Mouse (Mus musculus): Measurements from ENCODE around the gene Gm4778. TPM values are rescaled to one million over a fixed set of nuclear protein-coding genes. Genes with fewer than 3 reads are reported as not detected.
A peak's percentile ranks its signal among the peaks of the same experiment; 100 is the strongest.
"Not testable (repeated sequence)": the region's sequence is repeated elsewhere in the genome, so short reads cannot be mapped to it uniquely, and the experiment has no call there.

Gene Gm4778
- not detected for total RNA-seq (2021)
- long read RNA-seq, experiment 1 = 0 reads
- long read RNA-seq, experiment 2 = 0 reads

DNA sequence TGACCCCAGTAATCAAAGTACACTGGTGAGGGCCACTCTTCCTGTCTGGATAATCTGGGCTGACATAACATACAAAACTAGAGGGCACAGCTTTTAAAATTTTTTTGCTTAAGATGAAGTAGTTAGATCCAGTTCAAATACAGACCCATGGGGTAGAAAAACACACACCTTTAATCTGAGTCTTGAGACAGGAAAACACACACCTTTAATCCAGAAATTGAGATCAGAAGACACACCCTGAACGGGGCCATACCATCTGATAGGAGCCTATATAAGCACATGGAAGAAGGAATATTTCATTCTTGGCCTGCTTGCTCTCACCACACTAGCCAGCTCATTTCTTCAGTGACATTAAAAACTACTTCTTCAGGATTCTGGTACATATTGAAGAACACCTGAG is at the start of gene Gm4778:
TSS of gene Gm4778 (plus strand) at position 301 of the 400 bp plus-strand sequence.
- intact Hi-C loops (cut with DNase I); DNase-seq: not testable (repeated sequence)

DNA sequence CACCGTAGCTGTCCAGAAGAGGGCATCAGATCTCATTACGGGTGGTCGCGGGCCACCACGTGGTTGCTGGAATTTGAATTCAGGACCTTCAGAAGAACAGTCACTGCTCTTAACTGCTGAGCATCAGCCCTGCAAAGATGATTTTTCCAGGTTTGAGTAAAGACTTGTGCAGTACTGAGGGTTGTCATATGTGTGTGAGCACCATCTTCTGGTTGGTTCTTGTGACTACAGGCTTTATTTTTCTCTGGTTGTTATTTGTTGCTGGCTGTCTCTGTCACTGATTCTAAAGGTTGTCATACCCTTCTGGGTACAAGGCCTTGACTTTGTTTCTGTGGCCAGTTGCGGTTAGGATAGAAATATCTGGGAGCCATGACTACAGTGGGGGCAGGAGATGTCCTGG is 3.2 kb upstream of the Gm4778 start:
- DNase-seq = no peak
- intact Hi-C loops (cut with DNase I) = no loop called here

DNA sequence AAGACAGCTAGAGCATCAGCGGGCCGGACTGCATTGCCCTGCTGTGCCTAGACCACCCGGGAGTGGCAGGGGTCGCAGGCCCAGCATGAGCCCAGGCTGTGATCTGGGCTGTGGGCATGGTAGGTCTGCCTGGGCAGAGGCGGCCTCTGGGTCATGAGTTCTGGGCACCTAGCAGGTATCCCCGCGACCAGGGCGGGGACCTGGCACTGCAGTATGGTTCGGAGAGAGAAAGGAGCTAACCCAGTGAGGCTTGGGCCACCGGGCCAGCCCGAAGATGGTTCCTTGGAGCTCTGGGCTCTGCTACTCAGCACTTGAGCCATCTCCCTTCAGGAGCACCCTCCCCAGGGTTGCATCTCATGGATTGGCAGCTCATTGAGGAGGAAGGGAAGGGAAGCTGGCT is 12.2 kb downstream of the Gm4778 start:
- DNase-seq = no peak
- intact Hi-C loops (cut with DNase I) = no loop called here

DNA sequence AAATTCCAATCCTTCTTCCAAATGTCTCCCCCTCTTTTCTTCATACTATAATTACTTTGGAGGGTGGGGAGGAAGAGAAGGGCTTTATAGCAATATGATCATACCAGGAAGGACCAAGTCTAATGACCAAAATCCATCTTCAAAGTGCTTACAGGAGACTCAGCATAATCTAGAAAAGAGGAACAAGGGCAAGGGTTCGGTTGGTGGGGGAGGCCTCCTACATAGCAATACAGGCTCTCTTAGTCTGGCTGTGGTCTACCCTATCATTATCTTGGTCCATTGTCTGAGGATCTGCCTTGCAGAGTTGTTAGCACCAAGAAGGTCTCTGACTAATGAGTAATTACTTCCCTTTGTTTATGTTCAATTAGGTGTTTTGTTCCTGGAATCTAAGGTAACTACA is 41.6 kb downstream of the Gm4778 start:
- DNase-seq = no peak
- intact Hi-C loops (cut with DNase I) = no loop called here

DNA sequence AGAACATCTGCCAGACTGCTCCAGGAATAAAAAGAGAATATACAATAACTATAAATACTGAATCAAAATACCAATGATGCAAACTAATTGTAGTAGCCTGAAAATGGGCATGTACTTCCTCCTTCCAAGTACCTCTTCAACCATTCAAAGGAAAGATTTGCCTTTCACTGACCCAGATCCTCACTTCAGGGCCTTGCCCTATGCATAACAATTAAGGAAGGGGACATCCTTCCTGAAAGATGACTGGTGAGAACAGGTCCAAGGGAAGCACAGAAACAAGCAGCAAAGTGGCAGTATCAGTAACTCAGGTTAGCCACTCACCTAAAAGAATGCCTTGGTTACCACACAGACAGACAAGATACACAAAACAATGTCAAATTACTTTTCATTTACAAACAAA is 43.1 kb downstream of the Gm4778 start:
- intact Hi-C loops (cut with DNase I) = no loop called here
- DNase-seq = no peak

DNA sequence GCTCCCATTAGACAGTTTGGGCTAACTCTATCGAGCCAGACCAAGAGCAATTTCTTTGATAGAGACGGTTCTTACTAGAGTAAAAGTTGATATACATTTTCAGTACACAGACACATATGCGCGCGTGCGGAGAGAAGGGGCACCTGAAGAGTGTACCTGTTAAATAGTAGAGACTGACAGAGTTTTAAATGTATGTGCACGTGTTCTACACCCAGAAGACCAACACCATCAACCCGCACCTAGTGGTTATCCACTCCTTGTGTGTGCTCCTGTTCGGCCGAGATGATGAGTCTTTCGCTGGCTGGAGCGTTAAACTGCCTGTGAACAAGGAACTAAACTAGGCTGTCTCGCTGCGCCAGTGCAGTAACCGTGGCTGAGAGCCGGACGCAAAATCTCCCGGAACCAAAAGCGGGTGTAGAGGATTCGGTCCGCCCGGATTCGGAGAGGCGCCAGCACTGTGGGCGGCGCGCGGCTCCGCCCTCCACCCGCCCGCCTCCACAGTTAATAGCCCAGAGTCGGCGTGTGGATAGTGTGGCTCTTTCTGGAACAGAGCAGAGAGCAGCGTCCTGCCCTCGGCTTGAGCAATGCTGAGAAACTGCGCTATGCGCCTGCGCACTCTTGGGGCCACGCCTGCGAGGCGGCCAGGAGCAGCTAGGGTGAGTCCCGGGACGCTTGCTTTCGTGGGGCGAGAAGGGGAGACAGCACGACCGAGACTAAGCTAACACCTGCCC is 46.0 kb downstream of the Gm4778 start, which contains the start of gene Them4:
TSS of gene Them4 (plus strand) at position 457 of the 731 bp plus-strand sequence.
- intact Hi-C loops (cut with DNase I) = loop anchor here (5.0 kb wide), 1 partner anchor 278 kb away; no protein-coding TSS in a partner anchor

DNA sequence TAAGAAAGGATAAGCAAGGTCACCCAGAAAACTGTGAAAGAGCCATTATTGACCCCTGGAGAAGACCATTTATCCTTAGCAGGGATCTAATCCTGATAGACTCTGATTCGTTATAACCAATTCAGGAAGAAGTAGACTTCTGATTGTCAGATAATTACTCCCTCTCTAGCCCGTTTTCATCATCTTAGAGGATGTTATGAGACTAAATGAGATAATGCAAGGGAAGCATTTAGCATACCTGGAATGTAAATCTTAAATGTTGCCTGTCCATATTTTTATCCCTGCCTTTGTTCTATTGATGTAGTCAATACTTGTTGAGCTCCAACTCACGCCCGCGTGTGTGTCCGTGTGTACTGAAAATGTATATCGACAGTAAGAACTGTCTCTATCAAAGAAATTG is 46.7 kb downstream of the Gm4778 start:
- no peak for DNase-seq
- intact Hi-C loops (cut with DNase I) = loop anchor here (5.0 kb wide), 1 partner anchor 277 kb away; no protein-coding TSS in a partner anchor

More for the DNA sequence above, 46.0 kb downstream of the Gm4778 start, which contains the start of gene Them4:
- DNase-seq = peak; percentile 95 to 96

DNA sequence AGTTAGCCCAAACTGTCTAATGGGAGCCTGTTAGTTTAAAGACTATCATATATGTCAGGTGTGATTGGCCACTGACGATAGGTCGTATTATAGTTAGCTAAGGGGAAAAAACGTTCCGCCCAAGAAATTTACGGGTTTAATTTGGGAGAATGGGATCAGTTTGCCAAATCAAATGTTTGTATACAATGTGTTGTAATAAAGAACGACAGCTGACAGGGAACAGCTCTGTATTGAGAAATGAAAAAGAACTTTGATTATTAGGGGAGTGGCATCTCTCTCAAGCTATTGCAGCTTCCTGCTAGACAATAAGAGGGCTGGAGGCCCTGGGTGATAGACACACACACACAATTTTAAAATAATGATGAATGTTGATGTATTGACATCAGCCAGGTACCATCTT is 47.1 kb downstream of the Gm4778 start:
- DNase-seq = no peak
- intact Hi-C loops (cut with DNase I) = loop anchor here (5.0 kb wide), 1 partner anchor 276 kb away; no protein-coding TSS in a partner anchor

DNA sequence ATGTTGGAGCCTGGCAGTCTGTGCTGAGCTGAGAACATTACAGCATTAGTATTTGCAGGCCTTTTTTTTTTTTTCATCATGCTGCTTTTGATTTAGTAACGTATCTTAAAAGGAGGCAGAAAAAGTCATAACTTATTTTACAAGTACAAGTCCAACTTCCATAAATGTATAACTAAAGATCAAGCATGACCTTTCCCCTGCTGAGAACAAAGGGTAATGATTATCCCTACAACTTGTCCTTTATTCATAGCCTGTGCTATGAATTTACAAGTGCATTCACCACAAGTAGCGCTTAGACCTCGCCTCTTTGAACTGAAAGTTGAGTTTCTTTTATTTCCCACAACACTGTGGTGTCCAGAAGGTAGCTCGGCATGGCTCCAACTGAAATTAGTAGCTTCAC is 47.5 kb downstream of the Gm4778 start:
- intact Hi-C loops (cut with DNase I) = loop anchor here (5.0 kb wide), 1 partner anchor 276 kb away; no protein-coding TSS in a partner anchor
- no peak for DNase-seq

Other genes with a start within 250 kb of the Gm4778 start
- gene Gm9125, start 209.2 kb upstream of the Gm4778 start, total RNA-seq (2021) = not detected
- gene Gm10697, start 191.4 kb upstream of the Gm4778 start, total RNA-seq (2021) = not detected
- not detected for gene Gm10696, start 85.8 kb upstream of the Gm4778 start, total RNA-seq (2021)
- not detected for gene Gm5286, start 67.3 kb upstream of the Gm4778 start, total RNA-seq (2021)
- gene Them4, start 46.1 kb downstream of the Gm4778 start, total RNA-seq (2021) = 10 to 100 TPM; 12.6 to 14.9 TPM
- gene Them5, start 78.1 kb downstream of the Gm4778 start, total RNA-seq (2021) = not detected
- under 1 TPM in 1 of 2 experiments, not detected in 1; 0.29 TPM for gene C2cd4d, start 98.4 kb downstream of the Gm4778 start, total RNA-seq (2021)
- 10 to 100 TPM; 29.6 to 33.1 TPM for gene Rorc, start 108.8 kb downstream of the Gm4778 start, total RNA-seq (2021)
- gene Lingo4, start 134.5 kb downstream of the Gm4778 start, total RNA-seq (2021) = under 1 TPM; 0.14 to 0.37 TPM
- gene Tdrkh, start 149.2 kb downstream of the Gm4778 start, total RNA-seq (2021) = 1 to 10 TPM; 3.8 to 4.8 TPM
- gene Mrpl9, start 179.3 kb downstream of the Gm4778 start, total RNA-seq (2021) = 10 to 100 TPM; 62.4 to 66.5 TPM
- not detected for gene Oaz3, start 179.9 kb downstream of the Gm4778 start, total RNA-seq (2021)
- not detected for gene Celf3, start 214.3 kb downstream of the Gm4778 start, total RNA-seq (2021)
- under 1 TPM in 1 of 2 experiments, not detected in 1; 0.37 TPM for gene Riiad1, start 216.3 kb downstream of the Gm4778 start, total RNA-seq (2021)

All from heart, postnatal 14 days (tissue).